ENCODE assay signal across 19 mouse cellular contexts in genomic region chr4:138101795-138102194, GRCm38 (mm10).
A peak's percentile ranks its signal among the peaks of the same experiment; 100 is the strongest.
DNase-seq lines count a peak whose midpoint lies in the region; ATAC-seq and TF ChIP-seq lines count a peak whose summit lies in the region.
"Had no signal": no experiment of that assay in that cellular context is flagged by ENCODE, and none has a peak within 500 bp of the region (broad histone marks: within the 10 kb centered on the region; RNA-seq: fewer than 3 reads in every experiment).

No protein-coding gene starts in this region.

- no peak for ATAC-seq in midbrain, embryonic 15.5 days (replicated peaks)
- ATAC-seq in stomach, postnatal 0 days (ENCODE audit: low FRiP score, low TSS enrichment), result peak; percentile 68; the same call in 1 of the 2 replicates
- ATAC-seq: activated CD4-positive, CD25-positive, alpha-beta regulatory T cell, adult 4 months; forebrain, postnatal 0 days; hindbrain, postnatal 0 days; Patski had no signal

- H3K4me1 ChIP-seq in midbrain, embryonic 15.5 days, result peaks cover 2% of the 10 kb centered on the region; the same call in 1 of the 2 replicates
- H3K4me1 ChIP-seq in midbrain, embryonic 10.5 days, result no peaks in the 10 kb centered on the region
- H3K4me1 ChIP-seq in stomach, postnatal 0 days (replicated peaks; ENCODE audit: control insufficient read depth, insufficient read depth), result no peaks in the 10 kb centered on the region
- H3K4me1 ChIP-seq: forebrain, embryonic 12.5 days; hindbrain, embryonic 13.5 days had no signal

- H3K9me3 ChIP-seq in midbrain, embryonic 15.5 days, result no peaks in the 10 kb centered on the region
- no peaks in the 10 kb centered on the region for H3K9me3 ChIP-seq in midbrain, embryonic 10.5 days (replicated peaks)
- H3K9me3 ChIP-seq in stomach, postnatal 0 days (ENCODE audit: control insufficient read depth, low read length), result no peaks in the 10 kb centered on the region
- H3K9me3 ChIP-seq: forebrain, embryonic 12.5 days; hindbrain, embryonic 13.5 days had no signal

- H3K9ac ChIP-seq in midbrain, embryonic 15.5 days, result no peak overlapping the region
- H3K9ac ChIP-seq in stomach, postnatal 0 days (ENCODE audit: low read length), result no peak overlapping the region
- H3K9ac ChIP-seq: forebrain, embryonic 12.5 days; forebrain, postnatal 0 days; hindbrain, embryonic 13.5 days had no signal

- no peak for DNase-seq in gastrocnemius, adult 2 months
- DNase-seq in gastrocnemius, adult 8-10 months (ENCODE audit: low spot score in 2 of 2), result no peak
- no peak for DNase-seq in midbrain, embryonic 10.5 days (ENCODE audit: low spot score)
- peak; percentile 34 for DNase-seq in skeletal muscle tissue, adult 2 months (ENCODE audit: low read depth, low spot score)
- DNase-seq in stomach, postnatal 0 days (ENCODE audit: low spot score), result peak; percentile 50
- no peak for DNase-seq in frontal cortex, adult 2 months (ENCODE audit: extremely low spot score in 1 of 2, low spot score in 1 of 2)
- DNase-seq: adrenal gland, postnatal 14 days; cerebellum, adult 18-20 months; cerebellum, adult 9-11 months; forebrain, postnatal 0 days; gastrocnemius, postnatal 25 days; heart, postnatal 10 days had no signal

- H3K4me2 ChIP-seq in midbrain, embryonic 15.5 days, result no peak overlapping the region
- no peak overlapping the region for H3K4me2 ChIP-seq in stomach, postnatal 0 days (replicated peaks; ENCODE audit: low read depth)
- H3K4me2 ChIP-seq: forebrain, embryonic 12.5 days; hindbrain, embryonic 13.5 days had no signal

- no peaks in the 10 kb centered on the region for H3K27me3 ChIP-seq in midbrain, embryonic 15.5 days (replicated peaks)
- no peaks in the 10 kb centered on the region for H3K27me3 ChIP-seq in midbrain, embryonic 10.5 days (ENCODE audit: low read depth, poor library complexity, severe bottlenecking)
- H3K27me3 ChIP-seq in stomach, postnatal 0 days (ENCODE audit: control insufficient read depth, insufficient read depth, low read length), result no peaks in the 10 kb centered on the region
- H3K27me3 ChIP-seq: CH12.LX; forebrain, embryonic 12.5 days; hindbrain, embryonic 13.5 days; Patski had no signal

- intact Hi-C loops in gastrocnemius, adult 2 months (cut with DNase I), result loop anchor here (10.0 kb wide), 1 partner anchor 137 kb away; no protein-coding TSS in a partner anchor

- H3K4me3 ChIP-seq in gastrocnemius, adult 2 months, result no peak overlapping the region; the same call in 1 of the 2 replicates
- H3K4me3 ChIP-seq in midbrain, embryonic 15.5 days, result no peak overlapping the region
- no peak overlapping the region for H3K4me3 ChIP-seq in midbrain, embryonic 10.5 days
- no peak overlapping the region for H3K4me3 ChIP-seq in stomach, postnatal 0 days (ENCODE audit: low read depth, low read length)
- H3K4me3 ChIP-seq: forebrain, embryonic 12.5 days; hindbrain, embryonic 13.5 days had no signal

- peak overlapping the region; percentile 75 for H3K27ac ChIP-seq in gastrocnemius, adult 2 months
- 0 out of 2 replicates have a peak overlapping the region, but pooled peaks have one; percentile 18 for H3K27ac ChIP-seq in midbrain, embryonic 15.5 days
- H3K27ac ChIP-seq in midbrain, embryonic 10.5 days (replicated peaks), result no peak overlapping the region
- H3K27ac ChIP-seq in stomach, postnatal 0 days (replicated peaks), result peak overlapping the region; percentile 61
- H3K27ac ChIP-seq: forebrain, embryonic 12.5 days; hindbrain, embryonic 13.5 days; hindbrain, postnatal 0 days had no signal

- 80% methylated on average over 10 of the region's 10 CpGs for WGBS in midbrain, embryonic 15.5 days
- WGBS in midbrain, embryonic 10.5 days, result 91% methylated on average over 10 of the region's 10 CpGs
- WGBS in stomach, postnatal 0 days, result 60% methylated on average over 10 of the region's 10 CpGs

- TF ChIP-seq CTCF in gastrocnemius, adult 2 months (IDR thresholded peaks at IDR 0.05), result no peak
- TF ChIP-seq CTCF in stomach, postnatal 0 days (IDR thresholded peaks at IDR 0.05; ENCODE audit: low read depth), result no peak

- TF ChIP-seq EP300 in stomach, postnatal 0 days (optimal IDR thresholded peaks at IDR 0.05), result no peak

- H3K36me3 ChIP-seq in midbrain, embryonic 15.5 days (replicated peaks), result peaks cover 25% of the 10 kb centered on the region
- H3K36me3 ChIP-seq in midbrain, embryonic 10.5 days, result peaks cover 100% of the 10 kb centered on the region
- peaks cover 17% of the 10 kb centered on the region for H3K36me3 ChIP-seq in stomach, postnatal 0 days (ENCODE audit: control insufficient read depth, insufficient read depth, low read length)

Comparison
In these comparisons a context has a peak if more than half of its experiments do, and no peak if none do; other contexts are left out.
1. DNase-seq: peak in skeletal muscle tissue, adult 2 months (single experiment) and stomach, postnatal 0 days (single experiment); none in gastrocnemius, adult 2 months (single experiment), gastrocnemius, adult 8-10 months (0 of 2), midbrain, embryonic 10.5 days (single experiment) and frontal cortex, adult 2 months (0 of 2).